Mouse (Mus musculus) forebrain, embryonic 14.5 days (tissue): ENCODE measurements at regions not wholly inside any gene's neighbourhood (a gene's known extent, or its start where the extent isn't known, plus 50 kb on each side); places are given as distances from the start of the nearest gene placed in this dataset.

Experiments
- ATAC-seq: fragments of 200-750 bp; cut with Nextera tagmentation; 2 replicates; pipeline ENCODE4 v1.8.0; 2017; ENCODE audit warnings: mild to moderate bottlenecking, moderate library complexity
- DNase-seq: peaks from one replicate; pipeline ENCODE4 v3.0.0-alpha.2; 2015; ENCODE audit warnings: low spot score
- H3K27ac ChIP-seq: fragments of 300-500 bp; sonication (generic); 2 replicates; pipeline ENCODE4 v1.5.1; 2014; ENCODE audit warnings: low read depth, mild to moderate bottlenecking, control low read depth, low read length, moderate library complexity
- H3K27me3 ChIP-seq: fragments of 300-500 bp; sonication (generic); replicated peaks from 2 replicates; pipeline ENCODE4 v1.6.1; 2014; ENCODE audit warnings: low read length, control low read depth, mixed read lengths; ENCODE audit not compliant: control insufficient read depth, insufficient read depth
- H3K36me3 ChIP-seq: fragments of 300-500 bp; sonication (generic); 2 replicates; pipeline ENCODE4 v1.6.1; 2014; ENCODE audit warnings: low read length, control low read depth; ENCODE audit not compliant: control insufficient read depth, insufficient read depth
- H3K4me1 ChIP-seq: fragments of 300-500 bp; sonication (generic); 2 replicates; pipeline ENCODE4 v1.6.1; 2014; ENCODE audit warnings: antibody characterized with exemption, low read length, control low read depth; ENCODE audit not compliant: control insufficient read depth, insufficient read depth
- H3K4me2 ChIP-seq: fragments of 300-500 bp; sonication (generic); 2 replicates; pipeline ENCODE4 v1.6.1; 2014; ENCODE audit warnings: mild to moderate bottlenecking, control low read depth, low read length
- H3K4me3 ChIP-seq: fragments of 300-500 bp; sonication (generic); 2 replicates; pipeline ENCODE4 v1.5.1; 2014; ENCODE audit warnings: low read depth, low read length, control low read depth
- H3K9ac ChIP-seq: fragments of 300-500 bp; sonication (generic); 2 replicates; pipeline ENCODE4 v1.6.1; 2014; ENCODE audit warnings: mild to moderate bottlenecking, low read length, control low read depth, moderate library complexity
- H3K9me3 ChIP-seq: fragments of 300-500 bp; sonication (generic); replicated peaks from 2 replicates; pipeline ENCODE4 v1.6.1; 2016; ENCODE audit warnings: low read length, control low read depth, mixed read lengths; ENCODE audit not compliant: control insufficient read depth
- WGBS: fragments of 180-500 bp; shearing (Covaris S2); extraction: QIAGEN DNeasy Blood & Tissue Kit; methylation state at CpG from one replicate; pipeline ENCODE4 v1.1.7; 2014; 5-methylcytosine and 5-hydroxymethylcytosine counted together

GRCm38 (mm10) chr17:47296709-47297450 is 71.8 kb upstream of the Mrps10 start:
- WGBS = 93% methylated on average over 9 of the region's 9 CpGs
- no peak overlapping the region for H3K4me3 ChIP-seq
- H3K36me3 ChIP-seq = no peaks in the 10 kb centered on the region
- peaks cover 6% of the 10 kb centered on the region; the same call in 1 of the 2 replicates for H3K4me1 ChIP-seq
- DNase-seq (no peak), ATAC-seq (no peak)
- H3K9me3 ChIP-seq = no peaks in the 10 kb centered on the region
- H3K27me3 ChIP-seq = no peaks in the 10 kb centered on the region
- H3K27ac ChIP-seq = no peak overlapping the region
- no peak overlapping the region for H3K4me2 ChIP-seq
- no peak overlapping the region for H3K9ac ChIP-seq

- no peaks in the 10 kb centered on the region for H3K27me3 ChIP-seq
- no peaks in the 10 kb centered on the region for H3K9me3 ChIP-seq
- no peak for DNase-seq
- 78% methylated on average over 17 of the region's 17 CpGs for WGBS
- no peak overlapping the region for H3K27ac ChIP-seq
- H3K36me3 ChIP-seq = no peaks in the 10 kb centered on the region
- no peak overlapping the region for H3K4me3 ChIP-seq
- no peak overlapping the region for H3K9ac ChIP-seq
- H3K4me1 ChIP-seq = peaks cover 6% of the 10 kb centered on the region; the same call in 1 of the 2 replicates
- ATAC-seq = no peak
- H3K4me2 ChIP-seq = no peak overlapping the region
Measured at GRCm38 (mm10) chr17:47295315-47296011, 73.2 kb upstream of the Mrps10 start.

GRCm38 (mm10) chr17:47294091-47294534 is 74.6 kb upstream of the Mrps10 start:
- ATAC-seq (peak; percentile 26; the same call in 1 of the 2 replicates), DNase-seq (no peak)
- Histone ChIP-seq H3K9me3 (no peaks in the 10 kb centered on the region), H3K4me2 (no peak overlapping the region), H3K27ac (no peak overlapping the region), H3K27me3 (no peaks in the 10 kb centered on the region), H3K9ac (no peak overlapping the region), H3K36me3 (no peaks in the 10 kb centered on the region), H3K4me3 (no peak overlapping the region), H3K4me1 (peaks cover 6% of the 10 kb centered on the region; the same call in 1 of the 2 replicates)
- WGBS = 37% methylated on average over 5 of the region's 5 CpGs

GRCm38 (mm10) chr17:47293178-47293577 is 75.5 kb upstream of the Mrps10 start:
- Histone ChIP-seq H3K4me1 (peaks cover 6% of the 10 kb centered on the region; the same call in 1 of the 2 replicates), H3K9ac (no peak overlapping the region), H3K4me3 (no peak overlapping the region), H3K4me2 (no peak overlapping the region), H3K27me3 (no peaks in the 10 kb centered on the region), H3K9me3 (no peaks in the 10 kb centered on the region), H3K36me3 (0 out of 2 replicates have a peak, but pooled peaks cover 2% of the 10 kb centered on the region), H3K27ac (no peak overlapping the region)
- ATAC-seq (no peak), DNase-seq (no peak)
- 91% methylated on average over 8 of the region's 8 CpGs for WGBS

GRCm38 (mm10) chr17:47291558-47291957 is 77.1 kb upstream of the Mrps10 start:
- H3K4me3 ChIP-seq = no peak overlapping the region
- 95% methylated on average over 1 of the region's 1 CpGs for WGBS
- no peak overlapping the region for H3K9ac ChIP-seq

GRCm38 (mm10) chr17:47285616-47286015 is 83.1 kb upstream of the Mrps10 start:
- H3K4me2 ChIP-seq = no peak overlapping the region
- ATAC-seq = no peak
- no peaks in the 10 kb centered on the region for H3K9me3 ChIP-seq
- H3K4me3 ChIP-seq = no peak overlapping the region
- 91% methylated on average over 10 of the region's 10 CpGs for WGBS
- no peak overlapping the region for H3K9ac ChIP-seq
- H3K36me3 ChIP-seq = peaks cover 15% of the 10 kb centered on the region; the same call in 1 of the 2 replicates
- no peaks in the 10 kb centered on the region for H3K27me3 ChIP-seq
- DNase-seq = no peak
- no peak overlapping the region for H3K27ac ChIP-seq
- H3K4me1 ChIP-seq = no peaks in the 10 kb centered on the region

More at GRCm38 (mm10) chr17:47291558-47291957, 77.1 kb upstream of the Mrps10 start:
- DNase-seq (no peak), ATAC-seq (no peak)
- Histone ChIP-seq H3K27ac (no peak overlapping the region), H3K27me3 (no peaks in the 10 kb centered on the region), H3K36me3 (peaks cover 15% of the 10 kb centered on the region; the same call in 1 of the 2 replicates), H3K4me2 (no peak overlapping the region), H3K9me3 (no peaks in the 10 kb centered on the region), H3K4me1 (peaks cover 6% of the 10 kb centered on the region; the same call in 1 of the 2 replicates)

- DNase-seq (no peak), ATAC-seq (no peak)
- no peaks in the 10 kb centered on the region for H3K9me3 ChIP-seq
- H3K27ac ChIP-seq = no peak overlapping the region; the same call in 1 of the 2 replicates
- 71% methylated on average over 11 of the region's 11 CpGs for WGBS
- no peaks in the 10 kb centered on the region for H3K27me3 ChIP-seq
- no peak overlapping the region for H3K9ac ChIP-seq
- no peak overlapping the region for H3K4me3 ChIP-seq
- no peak overlapping the region for H3K4me2 ChIP-seq
- H3K4me1 ChIP-seq = no peaks in the 10 kb centered on the region
- peaks cover 15% of the 10 kb centered on the region; the same call in 1 of the 2 replicates for H3K36me3 ChIP-seq
Measured at GRCm38 (mm10) chr17:47284236-47284635, 84.5 kb upstream of the Mrps10 start.

- Histone ChIP-seq H3K4me3 (no peak overlapping the region), H3K9ac (no peak overlapping the region), H3K27me3 (no peaks in the 10 kb centered on the region), H3K36me3 (peaks cover 12% of the 10 kb centered on the region; the same call in 1 of the 2 replicates), H3K27ac (no peak overlapping the region), H3K9me3 (no peaks in the 10 kb centered on the region), H3K4me2 (no peak overlapping the region), H3K4me1 (no peaks in the 10 kb centered on the region)
- DNase-seq = no peak
- 80% methylated on average over 4 of the region's 4 CpGs for WGBS
- no peak for ATAC-seq
Measured at GRCm38 (mm10) chr17:47283158-47283557, 85.5 kb upstream of the Mrps10 start.

GRCm38 (mm10) chr17:47282476-47282875 is 86.2 kb upstream of the Mrps10 start:
- Histone ChIP-seq H3K27ac (no peak overlapping the region), H3K9me3 (no peaks in the 10 kb centered on the region), H3K9ac (no peak overlapping the region), H3K36me3 (peaks cover 9% of the 10 kb centered on the region; the same call in 1 of the 2 replicates), H3K27me3 (no peaks in the 10 kb centered on the region), H3K4me2 (no peak overlapping the region), H3K4me3 (no peak overlapping the region), H3K4me1 (no peaks in the 10 kb centered on the region)
- ATAC-seq (no peak), DNase-seq (no peak)
- 54% methylated on average over 3 of the region's 3 CpGs for WGBS
